Mouse (Mus musculus) megakaryocyte, embryonic 14.5 days (primary cell): Measurements from ENCODE around the gene Ikzf3.

Experiments used
- FLI1 ChIP-seq: IDR thresholded peaks from 2 replicates; pipeline ENCODE4 v1.6.1; 2012; ENCODE audit warnings: low read length, inconsistent platforms, mixed read lengths
- GATA1 ChIP-seq: IDR thresholded peaks from 3 replicates; pipeline ENCODE4 v1.6.1; 2012; ENCODE audit warnings: mixed read lengths, low read length, inconsistent platforms, borderline replicate concordance

DNA sequence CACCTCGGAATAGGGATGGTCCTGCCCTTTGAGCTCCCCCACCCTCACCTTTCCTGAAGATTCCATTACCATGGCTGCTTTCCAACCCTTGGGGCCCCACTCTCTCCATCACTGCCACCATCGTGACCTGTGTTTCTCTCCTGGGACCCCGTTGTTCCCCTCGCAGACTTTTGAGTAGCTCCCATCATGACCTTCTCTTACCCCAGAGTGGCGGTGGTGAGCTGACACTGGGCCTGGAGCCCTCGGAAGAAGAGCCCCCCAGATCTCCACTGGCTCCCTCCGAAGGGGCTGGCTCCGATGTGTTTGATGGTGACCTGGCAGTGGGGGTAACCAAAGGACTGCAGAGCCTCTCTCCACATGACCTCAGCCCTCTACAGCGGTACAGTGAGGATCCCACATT, 110.1 kb downstream of the Ikzf3 start:
- TF ChIP-seq FLI1, result no peak
- no peak for TF ChIP-seq GATA1
